Mouse (Mus musculus): ENCODE data around the gene Rmi1.

- TF ChIP-seq CTCF (IDR thresholded peaks at IDR 0.05; ENCODE audit: control insufficient read depth, insufficient read depth, insufficient replicate concordance, low read depth, low read length) (no peak), POLR2A (IDR thresholded peaks at IDR 0.05; ENCODE audit: control insufficient read depth, low read depth, low read length) (no peak)
These were observed 19.0 kb downstream of the Rmi1 start for GRCm38 (mm10) chr13:58421026-58421425.

Data from testis, adult 2 months (tissue).